Mouse (Mus musculus) liver, embryonic 15.5 days (tissue): Measurements from ENCODE around the gene Hist1h2an. TPM values are rescaled to one million over a fixed set of nuclear protein-coding genes. Genes with fewer than 3 reads are reported as not detected.
"Not testable (repeated sequence)": the region's sequence is repeated elsewhere in the genome, so short reads cannot be mapped to it uniquely, and the experiment has no call there.

ENCODE experiments used
- ATAC-seq: fragments of 200-750 bp; cut with Nextera tagmentation; 2 replicates; pipeline ENCODE4 v1.8.0; 2017; ENCODE audit warnings: moderate number of reproducible peaks, mild to moderate bottlenecking, moderate library complexity; ENCODE audit not compliant: insufficient read depth
- H3K27ac ChIP-seq: fragments of 300-500 bp; sonication (generic); replicated peaks from 2 replicates; pipeline ENCODE4 v1.5.1; 2015; ENCODE audit warnings: mild to moderate bottlenecking, inconsistent platforms
- H3K27me3 ChIP-seq: fragments of 300-500 bp; sonication (generic); 2 replicates; pipeline ENCODE4 v1.6.1; 2015; ENCODE audit warnings: mild to moderate bottlenecking, inconsistent platforms
- H3K36me3 ChIP-seq: fragments of 300-500 bp; sonication (generic); replicated peaks from 2 replicates; pipeline ENCODE4 v1.6.1; 2015; ENCODE audit warnings: moderate library complexity, mild to moderate bottlenecking, inconsistent platforms
- H3K4me1 ChIP-seq: fragments of 300-500 bp; sonication (generic); replicated peaks from 2 replicates; pipeline ENCODE4 v1.6.1; 2015; ENCODE audit warnings: inconsistent platforms
- H3K4me2 ChIP-seq: fragments of 300-500 bp; sonication (generic); 2 replicates; pipeline ENCODE4 v1.6.1; 2015; ENCODE audit warnings: moderate library complexity, mild to moderate bottlenecking, inconsistent platforms
- H3K4me3 ChIP-seq: fragments of 300-500 bp; sonication (generic); replicated peaks from 2 replicates; pipeline ENCODE4 v1.5.1; 2015; ENCODE audit warnings: mild to moderate bottlenecking, inconsistent platforms
- H3K9ac ChIP-seq: fragments of 300-500 bp; sonication (generic); 2 replicates; pipeline ENCODE4 v1.6.1; 2015; ENCODE audit warnings: moderate library complexity, mild to moderate bottlenecking, inconsistent platforms
- H3K9me3 ChIP-seq: fragments of 300-500 bp; sonication (generic); replicated peaks from 2 replicates; pipeline ENCODE4 v1.6.1; 2016; ENCODE audit warnings: inconsistent platforms
- WGBS: fragments of 180-500 bp; shearing (Covaris S2); methylation state at CpG from one replicate; pipeline ENCODE4 v1.1.7; 2015; ENCODE audit warnings: mixed read lengths; ENCODE audit not compliant: insufficient replicate concordance; 5-methylcytosine and 5-hydroxymethylcytosine counted together
- microRNA-seq: library from miRNA; unstranded; fragments of <30 nt; microRNA quantifications from one replicate; pipeline ENCODE4, GENCODE M21; 2016
- polyA plus RNA-seq: library from polyadenylated mRNA; unstranded; fragments of >200 nt; fragmentation: Nextera tagmentation; extraction: Ambion mirVana; gene quantifications from 2 replicates; pipeline ENCODE4 v1.2.1, GENCODE M21; 2015

Hist1h2an gene
- polyA plus RNA-seq, 1 experiment from 2014 or later = 14.7 TPM

GRCm38 (mm10) chr13:21752356-21752755, 34.7 kb downstream of the Hist1h2an start:
- Histone ChIP-seq H3K9ac (peak overlapping the region; percentile 62), H3K4me2 (peak overlapping the region; percentile 74), H3K4me3 (peak overlapping the region; percentile 57), H3K27ac (peak overlapping the region; percentile 99), H3K9me3 (no peaks in the 10 kb centered on the region), H3K4me1 (peaks cover 38% of the 10 kb centered on the region), H3K27me3 (no peaks in the 10 kb centered on the region), H3K36me3 (0 out of 2 replicates have a peak, but pooled peaks cover 2% of the 10 kb centered on the region)
- WGBS = 26% methylated on average over 3 of the region's 3 CpGs
- ATAC-seq = no peak

DNA sequence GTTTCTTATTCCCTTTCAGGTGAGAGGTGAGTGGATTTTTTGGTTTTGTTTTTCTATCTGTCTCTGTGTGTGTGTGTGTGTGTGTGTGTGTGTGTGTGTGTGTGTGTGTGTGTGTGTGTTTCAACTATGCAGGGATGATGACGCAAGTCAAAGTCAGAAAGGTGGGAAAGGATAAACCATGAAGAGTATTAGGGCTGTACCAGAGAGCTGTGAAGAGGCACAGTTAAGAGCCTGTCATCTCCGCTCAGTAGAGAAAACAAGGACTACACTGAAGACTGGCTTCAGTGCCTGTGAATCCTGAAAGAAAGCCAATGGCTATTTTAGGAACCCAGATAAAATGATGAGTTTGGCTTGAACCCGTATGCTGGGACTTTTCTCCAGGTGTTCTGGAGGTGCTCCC, 35.2 kb downstream of the Hist1h2an start:
- Histone ChIP-seq H3K4me2 (peak overlapping the region; percentile 74), H3K27ac (peak overlapping the region; percentile 99)
- 35% methylated on average over 3 of the region's 3 CpGs for WGBS

DNA sequence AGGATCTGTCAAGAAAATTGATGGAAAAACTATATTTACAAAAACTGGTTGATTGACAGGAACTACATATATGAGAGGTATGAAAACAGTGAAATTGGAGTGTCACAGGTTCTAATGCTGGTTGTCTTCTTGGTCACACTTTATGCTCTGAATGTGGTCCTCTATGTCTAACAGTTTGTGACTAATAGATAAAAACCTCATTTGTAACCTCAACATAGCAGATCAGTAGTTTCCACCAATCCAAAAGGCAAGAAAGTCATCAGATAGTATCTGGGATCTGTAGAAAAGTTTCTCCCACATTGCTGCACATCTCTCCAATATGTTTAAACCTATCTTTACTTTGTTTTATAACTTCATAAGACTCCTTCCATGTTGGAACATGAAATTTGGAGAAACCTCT, 35.6 kb downstream of the Hist1h2an start:
- Histone ChIP-seq H3K4me3 (peak overlapping the region; percentile 57), H3K27me3 (no peaks in the 10 kb centered on the region), H3K27ac (peak overlapping the region; percentile 99), H3K4me1 (peaks cover 42% of the 10 kb centered on the region), H3K9ac (peak overlapping the region; percentile 62), H3K9me3 (no peaks in the 10 kb centered on the region), H3K4me2 (peak overlapping the region; percentile 74), H3K36me3 (0 out of 2 replicates have a peak, but pooled peaks cover 7% of the 10 kb centered on the region)
- ATAC-seq = no peak

More for the DNA sequence above, 35.2 kb downstream of the Hist1h2an start:
- no peak for ATAC-seq
- peaks cover 42% of the 10 kb centered on the region for H3K4me1 ChIP-seq
- H3K27me3 ChIP-seq = no peaks in the 10 kb centered on the region
- H3K9me3 ChIP-seq = no peaks in the 10 kb centered on the region
- H3K9ac ChIP-seq = peak overlapping the region; percentile 62
- H3K4me3 ChIP-seq = peak overlapping the region; percentile 57
- H3K36me3 ChIP-seq = 0 out of 2 replicates have a peak, but pooled peaks cover 4% of the 10 kb centered on the region

GRCm38 (mm10) chr13:21750159-21751017, 36.6 kb downstream of the Hist1h2an start, which contains the start of gene Hist1h4k:
Gene Hist1h4k (minus strand): TSS chr13:21750505.
- Histone ChIP-seq H3K4me1 (peaks cover 44% of the 10 kb centered on the region), H3K9ac (peak within 1 kb of the TSS; percentile 79), H3K27ac (peak within 1 kb of the TSS; percentile 99), H3K4me3 (peak within 1 kb of the TSS; percentile 69), H3K4me2 (peak within 1 kb of the TSS; percentile 77)
- peak; percentile 47 for ATAC-seq
- not testable (repeated sequence) for H3K36me3 ChIP-seq, H3K9me3 ChIP-seq, H3K27me3 ChIP-seq
- WGBS = under 1% methylated on average over 45 of the region's 56 CpGs

GRCm38 (mm10) chr13:21749387-21750158, 37.4 kb downstream of the Hist1h2an start:
- WGBS = 1% methylated on average over 5 of the region's 5 CpGs
- H3K4me3 ChIP-seq = peak overlapping the region; percentile 69
- H3K9me3 ChIP-seq = no peaks in the 10 kb centered on the region
- ATAC-seq = no peak
- H3K27me3 ChIP-seq = no peaks in the 10 kb centered on the region
- 0 out of 2 replicates have a peak, but pooled peaks cover 9% of the 10 kb centered on the region for H3K36me3 ChIP-seq
- H3K27ac ChIP-seq = peak overlapping the region; percentile 95
- peak overlapping the region; percentile 77 for H3K4me2 ChIP-seq
- H3K4me1 ChIP-seq = peaks cover 45% of the 10 kb centered on the region
- peak overlapping the region; percentile 79 for H3K9ac ChIP-seq

GRCm38 (mm10) chr13:21745006-21745405, 42.0 kb downstream of the Hist1h2an start:
- Histone ChIP-seq H3K27me3 (no peaks in the 10 kb centered on the region), H3K4me1 (peaks cover 31% of the 10 kb centered on the region), H3K4me3 (no peak overlapping the region), H3K27ac (no peak overlapping the region), H3K36me3 (0 out of 2 replicates have a peak, but pooled peaks cover 9% of the 10 kb centered on the region), H3K4me2 (no peak overlapping the region), H3K9ac (no peak overlapping the region), H3K9me3 (no peaks in the 10 kb centered on the region)
- WGBS = 19% methylated on average over 1 of the region's 1 CpGs
- ATAC-seq = no peak

Small RNAs within 50 kb of the gene (microRNA-seq; reads per million reads assigned to microRNA genes)
- gene Gm19658 = not detected
- gene Gm44346 = 1.0 reads per million
- 0.76 reads per million for gene Gm44454
- gene Gm44466 = not detected

Other genes with a start within 250 kb of the Hist1h2an start
- gene Olfr1366, start 244.4 kb downstream of the Hist1h2an start, polyA plus RNA-seq = not detected in 2 replicates
- not detected in 2 replicates for gene Olfr1535, start 227.3 kb downstream of the Hist1h2an start, polyA plus RNA-seq
- not detected in 2 replicates for gene Olfr1364, start 205.5 kb downstream of the Hist1h2an start, polyA plus RNA-seq
- gene Olfr1362, start 173.2 kb downstream of the Hist1h2an start, polyA plus RNA-seq = not detected in 2 replicates
- not detected in 2 replicates for gene Olfr11, start 144.7 kb downstream of the Hist1h2an start, polyA plus RNA-seq
- gene Olfr1361, start 123.8 kb downstream of the Hist1h2an start, polyA plus RNA-seq = not detected in 2 replicates
- not detected in 2 replicates for gene Olfr1360, start 109.8 kb downstream of the Hist1h2an start, polyA plus RNA-seq
- gene Olfr1359, start 89.1 kb downstream of the Hist1h2an start, polyA plus RNA-seq = not detected in 2 replicates
- gene Hist1h2bl, start 71.1 kb downstream of the Hist1h2an start, polyA plus RNA-seq = 3.2 and 3.4 TPM in 2 replicates
- 6.7 and 19.9 TPM in 2 replicates for gene Hist1h2ai, start 70.8 kb downstream of the Hist1h2an start, polyA plus RNA-seq
- gene Hist1h3h, start 69.6 kb downstream of the Hist1h2an start, polyA plus RNA-seq = 4.3 and 10.4 TPM in 2 replicates
- 7.6 and 8.8 TPM in 2 replicates for gene Hist1h2bm, start 65.2 kb downstream of the Hist1h2an start, polyA plus RNA-seq
- gene Hist1h4j, start 52.2 kb downstream of the Hist1h2an start, polyA plus RNA-seq = 0.86 and 0.88 TPM in 2 replicates
- gene Hist1h4k, start 36.7 kb downstream of the Hist1h2an start, polyA plus RNA-seq = 4.0 and 6.0 TPM in 2 replicates
- 40.7 and 47.8 TPM in 2 replicates for gene Hist1h2ak, start 33.4 kb downstream of the Hist1h2an start, polyA plus RNA-seq
- gene Hist1h2bn, start 33.1 kb downstream of the Hist1h2an start, polyA plus RNA-seq = 7.6 and 11.2 TPM in 2 replicates
- gene Hist1h1b, start 6.6 kb downstream of the Hist1h2an start, polyA plus RNA-seq = 32.9 and 34.2 TPM in 2 replicates
- 144 and 178 TPM in 2 replicates for gene Hist1h3i, start 3.8 kb downstream of the Hist1h2an start, polyA plus RNA-seq
- 5.4 and 6.8 TPM in 2 replicates for gene Hist1h2bp, start 243 bp upstream of the Hist1h2an start, polyA plus RNA-seq
- 25.1 and 27.6 TPM in 2 replicates for gene Hist1h2bq, start 23.0 kb upstream of the Hist1h2an start, polyA plus RNA-seq
- gene Hist1h2ao, start 23.2 kb upstream of the Hist1h2an start, polyA plus RNA-seq = 1.1 TPM in 1 of 2 replicates, not detected in the other
- not detected in 2 replicates for gene Hist1h4m, start 24.5 kb upstream of the Hist1h2an start, polyA plus RNA-seq
- gene Hist1h4n, start 45.0 kb upstream of the Hist1h2an start, polyA plus RNA-seq = 26.6 and 33.7 TPM in 2 replicates
- gene Hist1h2ap, start 46.3 kb upstream of the Hist1h2an start, polyA plus RNA-seq = 3,475 and 4,316 TPM in 2 replicates
- gene Hist1h2br, start 46.5 kb upstream of the Hist1h2an start, polyA plus RNA-seq = 25.5 and 29.5 TPM in 2 replicates
- gene Zfp184, start 157.9 kb upstream of the Hist1h2an start, polyA plus RNA-seq = 0.59 and 0.71 TPM in 2 replicates
- not detected in 2 replicates for gene Pom121l2, start 194.0 kb upstream of the Hist1h2an start, polyA plus RNA-seq
- gene Prss16, start 222.5 kb upstream of the Hist1h2an start, polyA plus RNA-seq = 0.62 and 1.0 TPM in 2 replicates
- 9.5 and 11.4 TPM in 2 replicates for gene Hist1h2ah, start 248.3 kb upstream of the Hist1h2an start, polyA plus RNA-seq
- 4.4 and 5.4 TPM in 2 replicates for gene Hist1h2bk, start 248.7 kb upstream of the Hist1h2an start, polyA plus RNA-seq